Mouse (Mus musculus): ENCODE measurements around the gene Rhox3h. TPM values are rescaled to one million over a fixed set of nuclear protein-coding genes. Genes with fewer than 3 reads are reported as not detected.
"Not testable (repeated sequence)": the region's sequence is repeated elsewhere in the genome, so short reads cannot be mapped to it uniquely, and the experiment has no call there.

Gene Rhox3h
- polyA plus RNA-seq (2016; fragmentation: Nextera tagmentation; extraction: Ambion mirVana), result not detected in 2 replicates

GRCm38 (mm10) chrX:37668664-37669063 lies at the start of gene Rhox3h:
TSS of gene Rhox3h (minus strand) at chrX:37668764.
- not testable (repeated sequence) for ATAC-seq; H3K4me3 ChIP-seq; H3K4me2 ChIP-seq; H3K4me1 ChIP-seq; H3K27me3 ChIP-seq (replicated peaks); H3K9me3 ChIP-seq (replicated peaks); H3K9ac ChIP-seq; H3K27ac ChIP-seq; H3K36me3 ChIP-seq
- WGBS (ENCODE audit: insufficient replicate concordance), result 89% methylated on average over 1 of the region's 3 CpGs

- Histone ChIP-seq H3K4me1 (no peaks in the 10 kb centered on the region), H3K27me3 (replicated peaks) (no peaks in the 10 kb centered on the region), H3K4me2 (no peak overlapping the region), H3K9ac (no peak overlapping the region), H3K9me3 (replicated peaks) (no peaks in the 10 kb centered on the region), H3K4me3 (no peak overlapping the region), H3K36me3 (no peaks in the 10 kb centered on the region), H3K27ac (no peak overlapping the region)
- 60% methylated on average over 3 of the region's 3 CpGs for WGBS (ENCODE audit: insufficient replicate concordance)
- no peak for ATAC-seq
Observed at GRCm38 (mm10) chrX:37701821-37702387, 33.3 kb upstream of the Rhox3h start.

GRCm38 (mm10) chrX:37692261-37692660 lies 23.7 kb upstream of the Rhox3h start:
- ATAC-seq, result no peak
- WGBS (ENCODE audit: insufficient replicate concordance), result 57% methylated on average over 2 of the region's 2 CpGs
- H3K9ac ChIP-seq, result no peak overlapping the region

GRCm38 (mm10) chrX:37683031-37683715 lies 14.6 kb upstream of the Rhox3h start:
- ATAC-seq, result no peak
- no peak overlapping the region for H3K27ac ChIP-seq
- H3K9ac ChIP-seq, result no peak overlapping the region
- 75% methylated on average over 24 of the region's 24 CpGs for WGBS (ENCODE audit: insufficient replicate concordance)
- no peak overlapping the region for H3K4me2 ChIP-seq
- H3K9me3 ChIP-seq (replicated peaks), result 0 out of 2 replicates have a peak, but pooled peaks cover 15% of the 10 kb centered on the region
- no peaks in the 10 kb centered on the region for H3K27me3 ChIP-seq (replicated peaks)
- H3K4me1 ChIP-seq, result no peaks in the 10 kb centered on the region
- no peak overlapping the region for H3K4me3 ChIP-seq
- no peaks in the 10 kb centered on the region for H3K36me3 ChIP-seq

More at GRCm38 (mm10) chrX:37692261-37692660, 23.7 kb upstream of the Rhox3h start:
- Histone ChIP-seq H3K27ac (no peak overlapping the region), H3K4me1 (no peaks in the 10 kb centered on the region), H3K36me3 (no peaks in the 10 kb centered on the region), H3K4me3 (no peak overlapping the region), H3K9me3 (replicated peaks) (no peaks in the 10 kb centered on the region), H3K27me3 (replicated peaks) (no peaks in the 10 kb centered on the region), H3K4me2 (no peak overlapping the region)

- ATAC-seq; H3K4me3 ChIP-seq; H3K27ac ChIP-seq; H3K27me3 ChIP-seq (replicated peaks); H3K4me2 ChIP-seq; H3K4me1 ChIP-seq; H3K9ac ChIP-seq; H3K9me3 ChIP-seq (replicated peaks); H3K36me3 ChIP-seq: not testable (repeated sequence)
- 74% methylated on average over 8 of the region's 8 CpGs for WGBS (ENCODE audit: insufficient replicate concordance)
Observed at GRCm38 (mm10) chrX:37673177-37673576, 4.6 kb upstream of the Rhox3h start, which contains the start of gene Rhox2h. TSS of gene Rhox2h (minus strand) at chrX:37673277.

- not testable (repeated sequence) for H3K9me3 ChIP-seq (replicated peaks); H3K4me3 ChIP-seq; H3K4me2 ChIP-seq; H3K36me3 ChIP-seq; ATAC-seq; H3K27me3 ChIP-seq (replicated peaks); H3K9ac ChIP-seq; H3K4me1 ChIP-seq; H3K27ac ChIP-seq
- 77% methylated on average over 15 of the region's 20 CpGs for WGBS (ENCODE audit: insufficient replicate concordance)
Observed at GRCm38 (mm10) chrX:37651227-37651626, 17.3 kb downstream of the Rhox3h start, which contains the start of gene Rhox4g. TSS of gene Rhox4g (minus strand) at chrX:37651327.

- H3K4me2 ChIP-seq; H3K27me3 ChIP-seq (replicated peaks); H3K4me3 ChIP-seq; H3K27ac ChIP-seq; ATAC-seq; H3K36me3 ChIP-seq; H3K9me3 ChIP-seq (replicated peaks); H3K4me1 ChIP-seq; H3K9ac ChIP-seq: not testable (repeated sequence)
- WGBS (ENCODE audit: insufficient replicate concordance), result 80% methylated on average over 6 of the region's 6 CpGs
Observed at GRCm38 (mm10) chrX:37643370-37643769, 25.2 kb downstream of the Rhox3h start, which contains the start of gene Rhox2g. TSS of gene Rhox2g (minus strand) at chrX:37643470.

- not testable (repeated sequence) for H3K4me3 ChIP-seq; H3K9me3 ChIP-seq (replicated peaks); H3K27me3 ChIP-seq (replicated peaks); ATAC-seq; H3K9ac ChIP-seq; H3K4me2 ChIP-seq; H3K27ac ChIP-seq; H3K4me1 ChIP-seq; H3K36me3 ChIP-seq
- WGBS (ENCODE audit: insufficient replicate concordance), result 75% methylated on average over 2 of the region's 2 CpGs
Observed at GRCm38 (mm10) chrX:37628512-37628911, 40.1 kb downstream of the Rhox3h start, which contains the start of gene Rhox3g. TSS of gene Rhox3g (minus strand) at chrX:37628612.

Other genes starting within 250 kb of the Rhox3h start
- not detected in 2 replicates for gene Rhox4b, start 236.3 kb downstream of the Rhox3h start, polyA plus RNA-seq (2016; fragmentation: Nextera tagmentation; extraction: Ambion mirVana)
- gene Rhox2c, start 215.1 kb downstream of the Rhox3h start, polyA plus RNA-seq (2016; fragmentation: Nextera tagmentation; extraction: Ambion mirVana), result not detected in 2 replicates
- not detected in 2 replicates for gene Rhox3c, start 210.2 kb downstream of the Rhox3h start, polyA plus RNA-seq (2016; fragmentation: Nextera tagmentation; extraction: Ambion mirVana)
- gene Rhox4c, start 188.4 kb downstream of the Rhox3h start, polyA plus RNA-seq (2016; fragmentation: Nextera tagmentation; extraction: Ambion mirVana), result not detected in 2 replicates
- not detected in 2 replicates for gene Rhox2d, start 175.3 kb downstream of the Rhox3h start, polyA plus RNA-seq (2016; fragmentation: Nextera tagmentation; extraction: Ambion mirVana)
- gene Rhox4d, start 154.4 kb downstream of the Rhox3h start, polyA plus RNA-seq (2016; fragmentation: Nextera tagmentation; extraction: Ambion mirVana), result not detected in 2 replicates
- not detected in 2 replicates for gene Rhox2e, start 138.3 kb downstream of the Rhox3h start, polyA plus RNA-seq (2016; fragmentation: Nextera tagmentation; extraction: Ambion mirVana)
- gene Rhox3e, start 126.7 kb downstream of the Rhox3h start, polyA plus RNA-seq (2016; fragmentation: Nextera tagmentation; extraction: Ambion mirVana), result not detected in 2 replicates
- not detected in 2 replicates for gene Rhox4e, start 111.4 kb downstream of the Rhox3h start, polyA plus RNA-seq (2016; fragmentation: Nextera tagmentation; extraction: Ambion mirVana)
- not detected in 2 replicates for gene Rhox2f, start 97.4 kb downstream of the Rhox3h start, polyA plus RNA-seq (2016; fragmentation: Nextera tagmentation; extraction: Ambion mirVana)
- not detected in 2 replicates for gene Rhox3f, start 87.8 kb downstream of the Rhox3h start, polyA plus RNA-seq (2016; fragmentation: Nextera tagmentation; extraction: Ambion mirVana)
- gene Rhox4f, start 61.1 kb downstream of the Rhox3h start, polyA plus RNA-seq (2016; fragmentation: Nextera tagmentation; extraction: Ambion mirVana), result not detected in 2 replicates
- not detected in 2 replicates for gene Rhox3g, start 40.2 kb downstream of the Rhox3h start, polyA plus RNA-seq (2016; fragmentation: Nextera tagmentation; extraction: Ambion mirVana)
- not detected in 2 replicates for gene Rhox2g, start 25.3 kb downstream of the Rhox3h start, polyA plus RNA-seq (2016; fragmentation: Nextera tagmentation; extraction: Ambion mirVana)
- not detected in 2 replicates for gene Rhox4g, start 17.4 kb downstream of the Rhox3h start, polyA plus RNA-seq (2016; fragmentation: Nextera tagmentation; extraction: Ambion mirVana)
- gene Rhox2h, start 4.5 kb upstream of the Rhox3h start, polyA plus RNA-seq (2016; fragmentation: Nextera tagmentation; extraction: Ambion mirVana), result not detected in 2 replicates
- 7.3 and 7.5 TPM in 2 replicates for gene Rhox5, start 136.1 kb upstream of the Rhox3h start, polyA plus RNA-seq (2016; fragmentation: Nextera tagmentation; extraction: Ambion mirVana)
- not detected in 2 replicates for gene Rhox6, start 158.1 kb upstream of the Rhox3h start, polyA plus RNA-seq (2016; fragmentation: Nextera tagmentation; extraction: Ambion mirVana)
- gene Rhox7a, start 162.9 kb upstream of the Rhox3h start, polyA plus RNA-seq (2016; fragmentation: Nextera tagmentation; extraction: Ambion mirVana), result not detected in 2 replicates
- gene Rhox8, start 210.2 kb upstream of the Rhox3h start, polyA plus RNA-seq (2016; fragmentation: Nextera tagmentation; extraction: Ambion mirVana), result not detected in 2 replicates
- gene Rhox7b, start 228.5 kb upstream of the Rhox3h start, polyA plus RNA-seq (2016; fragmentation: Nextera tagmentation; extraction: Ambion mirVana), result not detected in 2 replicates
- not detected in 2 replicates for gene Rhox9, start 233.0 kb upstream of the Rhox3h start, polyA plus RNA-seq (2016; fragmentation: Nextera tagmentation; extraction: Ambion mirVana)

All from liver, embryonic 12.5 days (tissue).